Mouse (Mus musculus): ENCODE measurements at regions not wholly inside any gene's neighbourhood (a gene's known extent, or its start where the extent isn't known, plus 50 kb on each side); places are given as distances from the start of the nearest gene placed in this dataset.
A peak's percentile ranks its signal among the peaks of the same experiment; 100 is the strongest.

- DNase-seq (ENCODE audit: low spot score in 2 of 2), result no peak
Observed at GRCm38 (mm10) chr8:127894284-127894683, 464.1 kb upstream of the Nrp1 start.

GRCm38 (mm10) chr8:127908436-127908835, 450.0 kb upstream of the Nrp1 start:
- no peak for DNase-seq (ENCODE audit: low spot score in 2 of 2)

GRCm38 (mm10) chr8:127909580-127909979, 448.8 kb upstream of the Nrp1 start:
- DNase-seq (ENCODE audit: low spot score in 2 of 2), result no peak

GRCm38 (mm10) chr8:127914086-127914485, 444.3 kb upstream of the Nrp1 start:
- DNase-seq (ENCODE audit: low spot score in 2 of 2), result no peak

- DNase-seq (ENCODE audit: low spot score in 2 of 2), result no peak
Observed at GRCm38 (mm10) chr8:127914914-127915313, 443.5 kb upstream of the Nrp1 start.

- DNase-seq (ENCODE audit: low spot score in 2 of 2), result no peak
Observed at GRCm38 (mm10) chr8:127915591-127916028, 442.8 kb upstream of the Nrp1 start.

GRCm38 (mm10) chr8:127921925-127922324, 436.5 kb upstream of the Nrp1 start:
- no peak for DNase-seq (ENCODE audit: low spot score in 2 of 2)

- DNase-seq (ENCODE audit: low spot score in 2 of 2), result no peak
Observed at GRCm38 (mm10) chr8:127923321-127923720, 435.1 kb upstream of the Nrp1 start.

- DNase-seq (ENCODE audit: low spot score in 2 of 2), result no peak
Observed at GRCm38 (mm10) chr8:127932276-127932675, 426.1 kb upstream of the Nrp1 start.

GRCm38 (mm10) chr8:127936792-127937435, 421.5 kb upstream of the Nrp1 start:
- no peak for DNase-seq (ENCODE audit: low spot score in 2 of 2)

- DNase-seq (ENCODE audit: low spot score in 2 of 2), result no peak
Observed at GRCm38 (mm10) chr8:127939284-127939985, 419.0 kb upstream of the Nrp1 start.

- no peak for DNase-seq (ENCODE audit: low spot score in 2 of 2)
Observed at GRCm38 (mm10) chr8:127939986-127940359, 418.4 kb upstream of the Nrp1 start.

- no peak for DNase-seq (ENCODE audit: low spot score in 2 of 2)
Observed at GRCm38 (mm10) chr8:127942319-127942718, 416.1 kb upstream of the Nrp1 start.

GRCm38 (mm10) chr8:127944955-127945498, 413.4 kb upstream of the Nrp1 start:
- no peak for DNase-seq (ENCODE audit: low spot score in 2 of 2)

GRCm38 (mm10) chr8:127957571-127957970, 400.8 kb upstream of the Nrp1 start:
- DNase-seq (ENCODE audit: low spot score in 2 of 2), result no peak

- DNase-seq (ENCODE audit: low spot score in 2 of 2), result no peak
Observed at GRCm38 (mm10) chr8:127958351-127959044, 399.9 kb upstream of the Nrp1 start.

- peak; percentile 12 to 38 for DNase-seq (ENCODE audit: low spot score in 2 of 2)
Observed at GRCm38 (mm10) chr8:127962862-127963261, 395.5 kb upstream of the Nrp1 start.

- DNase-seq (ENCODE audit: low spot score in 2 of 2), result no peak
Observed at GRCm38 (mm10) chr8:127963625-127964024, 394.8 kb upstream of the Nrp1 start.

GRCm38 (mm10) chr8:127964801-127965200, 393.6 kb upstream of the Nrp1 start:
- DNase-seq (ENCODE audit: low spot score in 2 of 2), result no peak

- DNase-seq (ENCODE audit: low spot score in 2 of 2), result no peak
Observed at GRCm38 (mm10) chr8:127965341-127965740, 393.1 kb upstream of the Nrp1 start.

- DNase-seq (ENCODE audit: low spot score in 2 of 2), result no peak
Observed at GRCm38 (mm10) chr8:127968026-127968425, 390.4 kb upstream of the Nrp1 start.

GRCm38 (mm10) chr8:127973194-127973593, 385.2 kb upstream of the Nrp1 start:
- no peak for DNase-seq (ENCODE audit: low spot score in 2 of 2)

GRCm38 (mm10) chr8:127977746-127978145, 380.7 kb upstream of the Nrp1 start:
- DNase-seq (ENCODE audit: low spot score in 2 of 2), result no peak
